Mouse (Mus musculus) urinary bladder, postnatal 36 days (tissue): ENCODE data around the gene Glb1l3.
"Not testable (repeated sequence)": the region's sequence is repeated elsewhere in the genome, so short reads cannot be mapped to it uniquely, and the experiment has no call there.

Experiments
- DNase-seq, 2 experiments: peaks; one replicate each; pipeline ENCODE4 v3.0.0; 2022; ENCODE audit warnings: low spot score in 2 of 2, mixed read lengths in 1 of 2

Glb1l3 gene

DNA sequence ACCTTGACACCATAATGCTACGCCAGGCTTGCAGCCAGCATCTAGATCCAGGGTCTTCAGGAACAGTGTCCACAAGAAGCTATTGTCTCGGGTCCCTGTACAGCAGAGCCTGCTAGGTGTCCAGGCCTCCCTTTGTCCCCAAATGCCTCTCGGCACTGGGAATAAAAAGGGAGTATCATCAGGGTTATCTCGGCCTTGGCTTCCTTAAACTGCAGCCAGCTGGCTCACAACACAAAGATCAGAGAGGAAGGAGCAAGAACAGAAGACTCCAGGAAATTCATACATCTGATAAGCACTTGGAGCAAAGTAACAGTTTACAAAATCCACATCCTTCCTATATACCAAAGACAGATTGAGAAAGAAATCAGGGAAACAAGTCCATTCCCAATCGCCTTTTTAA, at the start of gene Glb1l3:
Gene Glb1l3, minus strand, starts transcription at position 140 of the 400 bp plus-strand sequence.
- no peak for DNase-seq

DNA sequence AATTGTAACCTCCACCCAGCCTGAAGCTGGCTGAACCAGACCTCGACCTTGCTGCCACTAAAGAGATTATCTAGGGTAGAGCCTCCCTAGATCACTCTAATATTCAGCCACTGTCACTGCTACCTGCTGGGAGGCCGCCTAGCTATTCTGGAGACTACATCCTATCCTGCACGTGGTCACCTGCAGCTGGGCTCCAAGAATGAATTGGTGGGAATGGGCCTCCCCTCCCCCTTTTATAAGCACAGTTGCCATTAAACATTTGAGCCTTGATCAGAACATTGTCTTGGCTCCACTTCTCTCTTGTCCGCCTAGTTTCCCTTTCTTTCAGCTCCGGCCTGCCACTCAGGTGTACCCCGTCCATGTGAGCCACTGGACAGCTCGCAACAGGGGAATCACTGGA, 9.2 kb upstream of the Glb1l3 start:
- not testable (repeated sequence) for DNase-seq

DNA sequence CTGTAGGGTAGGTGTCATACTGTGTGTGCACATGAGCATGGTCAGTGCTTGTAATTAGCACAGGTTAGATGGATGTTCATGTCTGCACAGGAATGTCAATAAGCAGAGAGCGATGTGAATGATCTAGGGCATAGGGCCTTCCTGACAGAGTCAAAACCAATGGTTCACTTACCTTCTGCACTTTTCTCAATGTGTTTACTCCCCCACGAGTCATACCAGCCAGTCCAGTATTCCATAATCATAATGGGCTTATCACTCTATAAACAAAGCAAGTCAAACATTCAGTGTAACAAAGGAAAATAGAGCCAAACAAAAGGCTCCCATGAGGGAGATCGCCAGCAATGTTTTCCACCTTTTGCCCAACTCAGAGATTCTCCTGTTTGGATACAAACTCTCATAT, 29.6 kb downstream of the Glb1l3 start:
- DNase-seq: peak; percentile 6 to 18

DNA sequence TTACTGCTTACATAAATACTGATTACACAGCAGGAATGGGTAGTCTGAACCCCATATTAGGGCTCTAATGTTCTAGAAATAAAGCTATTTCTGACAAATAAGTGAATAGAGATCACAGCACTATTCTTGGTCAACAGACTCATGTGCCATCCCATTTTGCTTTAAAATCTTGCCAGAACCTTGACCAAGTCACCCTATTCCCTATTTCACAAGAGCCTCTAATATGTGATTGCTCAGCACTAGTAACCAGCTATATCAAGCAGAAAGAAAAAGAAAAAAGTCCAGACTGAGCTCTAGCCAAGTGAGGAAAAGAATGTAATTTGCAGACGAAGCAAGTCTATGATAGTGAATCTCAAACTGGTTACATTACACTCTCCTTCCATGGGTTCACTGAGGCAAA, 40.7 kb downstream of the Glb1l3 start:
- DNase-seq: no peak

DNA sequence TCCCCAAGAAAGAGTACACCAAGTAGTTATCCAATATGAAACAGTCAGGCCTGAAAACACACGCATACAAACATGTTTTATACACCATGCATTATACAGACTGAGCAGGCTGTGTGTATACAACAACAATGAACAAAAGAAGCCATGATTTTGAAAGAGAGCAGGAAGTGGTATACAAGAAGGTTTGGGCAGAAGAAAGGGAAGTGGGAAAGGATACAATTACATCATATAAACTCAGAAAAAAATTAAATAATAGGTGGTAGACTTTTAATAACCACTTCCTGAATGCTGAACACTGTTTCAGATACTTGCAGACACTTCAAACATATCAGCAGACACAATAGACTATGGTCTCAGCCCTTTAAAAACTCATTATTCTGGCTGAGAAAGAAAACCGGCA, 52.0 kb downstream of the Glb1l3 start:
- DNase-seq: no peak

DNA sequence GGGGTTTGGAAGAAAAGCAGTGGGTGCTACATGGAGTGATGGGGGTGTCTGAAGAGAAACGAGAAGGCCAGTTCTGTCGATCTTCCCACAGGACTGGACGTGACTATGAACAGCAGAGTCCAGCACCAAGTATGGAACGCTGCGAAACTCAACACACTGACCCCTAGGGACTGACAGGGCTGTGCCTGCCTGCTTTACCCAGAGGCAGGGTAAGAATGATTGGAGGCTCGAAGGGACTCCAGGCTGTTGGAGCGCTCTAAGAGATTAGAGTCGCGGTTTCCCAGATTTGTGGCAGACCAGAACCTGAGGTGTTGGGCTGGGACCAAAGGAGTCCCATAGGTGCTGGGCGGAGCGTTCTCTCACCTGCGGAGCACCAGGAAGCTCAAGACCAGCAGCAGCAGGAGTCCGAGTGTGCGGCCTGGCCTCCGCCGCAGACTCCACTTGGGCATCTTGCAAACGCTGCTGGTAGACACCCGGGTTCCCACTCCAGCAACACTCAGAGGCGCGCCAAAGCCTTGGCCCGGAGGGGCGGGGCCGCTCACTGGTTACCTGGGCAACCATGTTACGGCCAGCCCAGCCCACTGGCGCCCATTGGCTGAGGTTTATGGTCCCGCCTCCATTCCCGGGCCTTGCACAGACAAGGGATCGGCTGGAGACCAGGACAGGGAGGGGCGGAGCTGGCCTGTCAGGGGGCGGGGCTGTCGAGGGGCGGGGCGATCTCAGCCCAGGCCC, 54.6 kb downstream of the Glb1l3 start, which contains the start of gene Glb1l2:
Gene Glb1l2, minus strand, starts transcription at position 534 of the 732 bp plus-strand sequence.
- peak; percentile 94 to 95 for DNase-seq

DNA sequence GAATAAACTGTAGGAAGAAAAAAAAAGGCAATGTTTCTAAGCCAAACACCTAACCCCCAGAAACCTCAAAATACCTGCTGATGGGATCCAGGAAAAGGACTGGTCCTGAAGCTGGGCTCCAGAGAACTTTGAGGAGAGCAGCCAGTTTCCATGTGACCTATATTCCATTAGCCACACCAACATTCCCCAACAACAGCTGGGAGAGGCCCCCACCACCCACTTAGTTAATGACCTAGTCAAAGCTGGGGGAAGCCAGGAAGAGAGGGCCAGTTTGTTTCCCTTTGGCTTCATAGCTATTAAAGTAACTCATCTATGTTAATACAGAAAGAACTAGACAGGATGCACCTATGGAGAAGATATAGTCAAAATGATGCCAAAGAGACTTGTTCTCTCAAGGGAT, 56.4 kb downstream of the Glb1l3 start:
- no peak for DNase-seq

DNA sequence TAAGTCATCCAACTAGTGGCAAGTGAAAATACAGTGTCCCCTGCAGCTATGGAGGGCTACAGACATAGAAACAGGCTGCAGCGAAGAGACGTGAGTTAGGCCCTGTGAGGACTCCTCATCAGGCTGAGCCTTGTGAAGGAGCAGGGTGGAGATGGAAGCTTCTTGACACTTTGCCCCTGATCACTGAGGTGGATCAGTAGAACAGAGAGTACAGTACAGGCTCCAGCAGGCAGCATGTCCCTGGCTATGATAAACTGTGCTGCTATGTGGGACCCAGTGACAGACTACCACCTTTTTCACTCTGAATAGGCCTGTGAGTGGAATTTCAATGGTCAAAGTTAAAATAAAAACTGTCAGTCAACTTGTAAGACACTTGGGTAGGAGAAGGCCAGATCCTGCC, 60.3 kb downstream of the Glb1l3 start:
- no peak for DNase-seq

DNA sequence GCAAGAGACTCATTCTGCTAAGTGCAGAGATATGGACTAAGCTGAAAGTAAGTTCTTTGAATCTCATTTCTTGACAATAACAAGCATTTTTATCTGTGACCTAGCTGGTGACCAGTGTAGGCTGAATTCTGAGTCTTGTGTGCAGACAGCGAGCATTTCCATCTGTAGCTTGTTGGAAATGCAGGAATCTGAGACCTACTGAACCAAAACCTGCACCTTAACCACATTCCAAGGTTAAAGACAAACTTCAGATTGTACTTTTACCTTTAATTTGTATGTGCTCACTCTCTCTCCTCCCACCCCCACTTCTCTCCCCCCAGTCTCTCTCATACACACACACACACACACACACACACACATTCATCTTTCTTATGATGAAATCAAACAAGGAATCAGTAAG, 62.0 kb downstream of the Glb1l3 start:
- DNase-seq: no peak

DNA sequence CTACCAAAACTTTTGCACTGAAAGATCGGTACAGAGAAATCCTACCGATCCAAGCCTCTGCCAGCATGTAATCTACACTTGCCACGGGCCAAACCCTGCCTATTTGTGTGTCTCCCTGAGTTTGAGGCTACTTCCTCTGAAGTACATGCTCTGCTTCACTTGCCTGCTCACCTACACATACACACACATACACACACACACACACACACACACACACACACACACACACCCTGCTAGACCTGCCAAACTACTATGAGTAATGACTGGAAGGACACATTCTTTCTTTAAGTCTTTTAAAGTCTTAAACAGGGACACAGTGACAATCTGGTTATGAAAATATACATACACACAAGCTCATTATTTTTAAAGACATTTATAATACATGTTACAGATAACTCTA, 62.5 kb downstream of the Glb1l3 start:
- DNase-seq: peak; percentile 18 to 31

DNA sequence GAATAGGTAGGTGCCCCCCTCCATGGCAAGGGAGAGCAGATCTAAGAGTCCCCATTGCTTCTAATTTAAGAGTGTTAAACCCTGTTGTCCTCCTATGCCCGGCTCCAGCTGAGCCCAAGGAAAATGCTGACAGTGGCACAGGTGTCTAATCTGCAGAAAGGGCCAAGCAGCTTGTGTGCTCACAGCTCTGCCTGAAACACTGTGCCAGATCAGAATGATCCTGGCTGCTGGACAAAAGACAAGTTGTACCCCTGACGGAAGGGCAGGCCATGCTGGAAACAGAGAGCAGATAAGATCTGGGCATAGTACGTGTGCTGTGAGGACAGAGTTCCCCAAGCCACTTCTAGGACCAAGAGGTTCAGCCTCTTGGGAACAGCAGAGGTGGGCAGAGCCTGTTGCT, 67.9 kb downstream of the Glb1l3 start:
- no peak for DNase-seq

DNA sequence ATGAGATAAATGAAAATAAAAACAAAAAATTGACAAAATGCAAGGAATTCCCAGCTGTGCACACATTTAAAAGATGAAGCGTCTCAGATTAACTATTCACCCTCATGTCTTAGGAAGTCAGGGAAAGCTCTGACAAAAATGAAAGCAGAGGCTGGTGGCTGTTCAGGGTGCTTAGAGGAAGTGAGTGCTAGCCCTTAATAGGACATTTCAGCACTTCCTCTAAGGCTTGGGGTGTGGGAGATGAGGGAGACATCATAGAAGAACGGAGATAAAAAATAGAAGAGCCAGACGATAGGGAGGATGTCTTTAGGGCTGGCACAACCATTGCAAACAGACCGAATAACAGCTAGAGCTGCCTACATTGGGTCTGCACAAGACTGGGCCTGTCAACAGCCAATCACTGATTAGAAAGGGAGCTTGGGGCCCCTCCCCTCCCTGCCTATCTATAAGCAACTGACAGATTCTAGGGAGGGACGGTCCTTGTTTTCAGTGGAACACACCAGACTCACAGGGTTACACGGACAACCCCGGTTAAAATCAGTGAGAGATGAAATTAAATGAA, 77.2 kb downstream of the Glb1l3 start:
- DNase-seq: peak in 1 of 2 experiments; percentile 29

DNA sequence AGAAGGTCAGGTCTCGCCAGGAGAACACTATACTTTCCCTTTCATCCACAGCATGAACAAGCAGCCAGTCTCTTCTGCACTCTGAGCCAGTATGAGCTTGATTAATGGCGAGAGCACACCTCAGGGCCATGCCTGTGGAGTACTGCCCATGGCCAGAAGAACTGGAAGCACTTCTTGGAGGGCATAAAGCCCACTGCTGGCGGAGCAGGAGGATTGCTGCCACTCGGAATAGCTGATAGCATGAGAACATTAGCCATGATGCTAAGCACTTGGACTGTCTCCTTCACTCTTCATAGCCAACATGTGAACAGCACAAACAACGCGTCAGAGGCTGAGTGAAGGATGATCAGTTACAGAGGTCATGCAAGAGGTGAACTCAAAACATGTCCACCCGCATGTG, 82.3 kb downstream of the Glb1l3 start:
- DNase-seq: no peak

DNA sequence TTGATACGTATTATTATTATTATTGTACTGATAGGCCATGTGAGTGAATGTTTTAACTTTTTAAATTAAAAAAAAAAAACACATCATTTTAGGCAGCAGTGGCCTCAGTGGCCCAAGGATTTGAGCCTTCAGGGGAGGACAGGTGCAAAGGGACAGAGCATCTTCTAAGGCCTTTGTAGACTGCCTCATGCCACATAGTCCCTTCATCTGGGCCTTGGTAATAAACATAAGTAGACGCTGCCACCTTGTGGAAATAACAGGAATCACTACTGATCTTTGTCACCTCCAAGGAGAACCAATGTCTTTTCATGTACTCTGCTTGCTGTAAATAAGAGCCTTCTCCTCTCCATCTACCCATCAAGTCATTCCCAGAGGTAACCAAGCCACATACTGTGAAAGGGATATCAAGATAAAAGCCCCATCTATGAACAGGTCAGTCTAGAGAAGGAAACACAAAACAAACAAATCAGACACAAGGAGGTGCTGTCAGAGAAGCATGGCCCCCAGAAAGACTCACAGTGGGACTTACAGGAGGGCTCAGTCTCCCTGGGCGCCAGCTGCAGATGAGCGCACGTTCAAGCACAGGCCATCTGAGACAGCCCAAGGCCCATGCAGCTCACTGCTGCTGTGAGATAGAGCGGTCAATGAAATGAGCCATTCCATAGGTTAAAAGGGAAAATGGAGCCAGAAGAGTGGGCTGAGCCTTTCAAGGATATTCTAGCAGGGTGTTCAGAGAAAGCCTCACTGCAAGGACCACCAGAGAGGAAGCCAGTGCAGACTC, 84.4 kb downstream of the Glb1l3 start:
- DNase-seq: no peak

DNA sequence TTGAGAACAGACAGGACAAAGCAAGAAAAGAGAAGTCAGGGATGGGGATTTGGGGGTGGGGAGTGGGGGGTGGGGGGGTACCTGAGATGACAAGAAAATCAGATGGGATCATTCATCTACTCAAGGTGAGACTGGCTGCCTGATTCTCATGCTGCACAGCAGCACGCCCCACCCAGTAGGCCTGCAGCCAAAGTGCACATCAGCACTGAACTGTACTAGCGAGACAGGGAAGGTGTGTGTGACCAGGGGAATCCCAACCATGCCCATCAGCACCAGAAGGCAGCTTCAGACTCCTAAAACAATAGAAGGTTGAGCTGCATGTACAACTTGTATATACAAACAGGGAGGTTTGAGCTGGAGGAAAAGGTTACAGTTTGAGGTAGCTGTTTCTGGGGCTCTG, 85.0 kb downstream of the Glb1l3 start:
- DNase-seq: no peak

DNA sequence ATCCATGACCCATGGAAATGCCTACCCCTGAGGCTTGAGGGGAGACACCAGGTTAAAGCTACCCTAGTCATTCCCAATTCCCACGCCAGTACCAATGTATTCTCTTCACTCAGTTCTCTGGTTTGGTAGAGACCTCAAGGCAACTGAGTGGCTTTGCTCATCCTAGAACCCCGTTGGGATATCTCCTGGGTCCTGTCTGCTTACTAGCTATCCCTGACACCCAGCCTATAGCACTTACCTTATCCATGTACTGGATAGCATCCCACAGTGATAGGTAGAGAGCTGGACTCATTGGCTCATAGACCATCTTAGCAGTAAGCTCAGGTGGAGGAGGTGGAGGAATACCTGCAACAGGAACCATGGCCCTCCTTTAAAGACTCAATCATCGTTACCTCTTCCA, 92.5 kb downstream of the Glb1l3 start:
- no peak for DNase-seq
